9 mouse cellular contexts compared by ENCODE assay signal in the genomic region with DNA sequence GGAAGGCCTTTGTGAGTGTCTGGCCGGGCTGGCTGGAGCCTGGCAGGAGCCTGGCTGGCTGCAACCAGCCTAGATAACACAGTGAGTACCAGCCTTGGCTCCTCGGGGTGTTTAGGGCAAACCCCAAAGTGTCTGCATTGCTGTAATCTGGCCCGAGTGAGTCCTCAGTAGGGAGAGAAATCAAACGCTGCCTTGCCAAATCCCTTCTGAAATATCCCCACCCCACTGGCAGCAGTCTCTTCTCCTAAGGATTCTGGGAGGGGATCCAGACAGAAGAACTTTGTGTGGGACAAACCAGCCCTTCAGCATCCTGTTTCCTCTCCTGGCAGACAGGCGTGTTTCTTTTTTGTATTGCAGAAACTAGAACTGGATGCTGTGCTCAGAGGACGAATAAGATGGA.
DNase-seq lines count a peak whose midpoint lies in the region; ATAC-seq lines count a peak whose summit lies in the region.
"Had no signal": no experiment of that assay in that cellular context is flagged by ENCODE, and none has a peak within 500 bp of the region (broad histone marks: within the 10 kb centered on the region; RNA-seq: fewer than 3 reads in every experiment).

No protein-coding gene starts in this region.

- H3K4me1 ChIP-seq in forebrain, embryonic 14.5 days (ENCODE audit: control insufficient read depth, insufficient read depth, low read length) = no peaks in the 10 kb centered on the region
- no peaks in the 10 kb centered on the region for H3K4me1 ChIP-seq in heart, embryonic 16.5 days (ENCODE audit: control insufficient read depth, insufficient read depth, low read length)
- no peaks in the 10 kb centered on the region for H3K4me1 ChIP-seq in midbrain, embryonic 16.5 days (ENCODE audit: control insufficient read depth, insufficient read depth, low read length)
- H3K4me1 ChIP-seq: megakaryocyte, embryonic 14.5 days had no signal

- H3K4me3 ChIP-seq in forebrain, embryonic 14.5 days (ENCODE audit: low read depth, low read length) = no peak overlapping the region
- H3K4me3 ChIP-seq in heart, embryonic 16.5 days (ENCODE audit: low read length) = no peak overlapping the region
- no peak overlapping the region for H3K4me3 ChIP-seq in midbrain, embryonic 16.5 days (ENCODE audit: low read depth, low read length)
- H3K4me3 ChIP-seq: megakaryocyte, embryonic 14.5 days had no signal

- no peaks in the 10 kb centered on the region for H3K9me3 ChIP-seq in forebrain, embryonic 14.5 days (replicated peaks; ENCODE audit: control insufficient read depth, low read length)
- no peaks in the 10 kb centered on the region for H3K9me3 ChIP-seq in heart, embryonic 16.5 days (replicated peaks; ENCODE audit: control insufficient read depth, low read length)
- no peaks in the 10 kb centered on the region for H3K9me3 ChIP-seq in midbrain, embryonic 16.5 days (replicated peaks; ENCODE audit: control insufficient read depth, low read length, poor library complexity, severe bottlenecking)

- H3K27ac ChIP-seq in forebrain, embryonic 14.5 days (ENCODE audit: low read depth, low read length) = peak overlapping the region; percentile 77
- no peak overlapping the region for H3K27ac ChIP-seq in heart, embryonic 16.5 days (ENCODE audit: low read length)
- H3K27ac ChIP-seq in midbrain, embryonic 16.5 days (ENCODE audit: low read length) = no peak overlapping the region

- WGBS in forebrain, embryonic 14.5 days = 4% methylated on average over 6 of the region's 6 CpGs
- 12% methylated on average over 6 of the region's 6 CpGs for WGBS in heart, embryonic 16.5 days
- WGBS in midbrain, embryonic 16.5 days = 7% methylated on average over 6 of the region's 6 CpGs

- 0 out of 2 replicates have a peak overlapping the region, but pooled peaks have one; percentile 9 for H3K4me2 ChIP-seq in forebrain, embryonic 14.5 days (ENCODE audit: low read length)
- H3K4me2 ChIP-seq in heart, embryonic 16.5 days (ENCODE audit: low read depth, low read length) = peak overlapping the region; percentile 13; the same call in 1 of the 2 replicates
- no peak overlapping the region for H3K4me2 ChIP-seq in midbrain, embryonic 16.5 days (ENCODE audit: low read length)

- DNase-seq in urinary bladder, postnatal 25 days (ENCODE audit: low spot score) = peak; percentile 9
- DNase-seq in urinary bladder, adult 2 months (ENCODE audit: low spot score) = no peak
- DNase-seq in forebrain, embryonic 14.5 days (ENCODE audit: low spot score) = peak; percentile 86
- peak; percentile 64 to 71 for DNase-seq in left cerebral cortex, adult 18-20 months (ENCODE audit: low spot score in 2 of 2)
- DNase-seq in urinary bladder, postnatal 36 days (ENCODE audit: low spot score in 2 of 2) = peak; percentile 8 to 55
- no peak for DNase-seq in natural killer cell, adult 2 months (ENCODE audit: low spot score in 2 of 2)

- H3K9ac ChIP-seq in forebrain, embryonic 14.5 days (ENCODE audit: low read length) = peak overlapping the region; percentile 21; the same call in 1 of the 2 replicates
- H3K9ac ChIP-seq in heart, embryonic 16.5 days (ENCODE audit: low read length) = no peak overlapping the region
- no peak overlapping the region for H3K9ac ChIP-seq in midbrain, embryonic 16.5 days (ENCODE audit: low read depth, low read length)

- peak; percentile 70 for ATAC-seq in forebrain, embryonic 14.5 days
- ATAC-seq in heart, embryonic 16.5 days (replicated peaks; ENCODE audit: extremely low read depth, insufficient read depth, low FRiP score) = 0 out of 2 replicates have a peak, but pooled peaks have one; percentile 23
- ATAC-seq in midbrain, embryonic 16.5 days = peak; percentile 88

- H3K27me3 ChIP-seq in forebrain, embryonic 14.5 days (replicated peaks; ENCODE audit: control insufficient read depth, insufficient read depth, low read length) = no peaks in the 10 kb centered on the region
- no peaks in the 10 kb centered on the region for H3K27me3 ChIP-seq in heart, embryonic 16.5 days (ENCODE audit: control insufficient read depth, insufficient read depth, low read length)
- no peaks in the 10 kb centered on the region for H3K27me3 ChIP-seq in midbrain, embryonic 16.5 days (ENCODE audit: control insufficient read depth, insufficient read depth, low read depth, low read length)
- H3K27me3 ChIP-seq: megakaryocyte, embryonic 14.5 days had no signal

- H3K36me3 ChIP-seq in forebrain, embryonic 14.5 days (ENCODE audit: control insufficient read depth, insufficient read depth, low read length) = no peaks in the 10 kb centered on the region
- no peaks in the 10 kb centered on the region for H3K36me3 ChIP-seq in heart, embryonic 16.5 days (ENCODE audit: control insufficient read depth, insufficient read depth)
- no peaks in the 10 kb centered on the region for H3K36me3 ChIP-seq in midbrain, embryonic 16.5 days (ENCODE audit: control insufficient read depth, insufficient read depth, low read length)

Comparison
In these comparisons a context has a peak if more than half of its experiments do, and no peak if none do; other contexts are left out.
1. DNase-seq: peak in urinary bladder, postnatal 25 days (single experiment), forebrain, embryonic 14.5 days (single experiment), left cerebral cortex, adult 18-20 months (2 of 2) and urinary bladder, postnatal 36 days (2 of 2); none in urinary bladder, adult 2 months (single experiment) and natural killer cell, adult 2 months (0 of 2).
2. ATAC-seq: peak in every context shown above with its lines; median percentile 88 in midbrain, embryonic 16.5 days; 70 in forebrain, embryonic 14.5 days; 23 in heart, embryonic 16.5 days.